Mouse (Mus musculus): ENCODE measurements at regions not wholly inside any gene's neighbourhood (a gene's known extent, or its start where the extent isn't known, plus 50 kb on each side); places are given as distances from the start of the nearest gene placed in this dataset.

DNA sequence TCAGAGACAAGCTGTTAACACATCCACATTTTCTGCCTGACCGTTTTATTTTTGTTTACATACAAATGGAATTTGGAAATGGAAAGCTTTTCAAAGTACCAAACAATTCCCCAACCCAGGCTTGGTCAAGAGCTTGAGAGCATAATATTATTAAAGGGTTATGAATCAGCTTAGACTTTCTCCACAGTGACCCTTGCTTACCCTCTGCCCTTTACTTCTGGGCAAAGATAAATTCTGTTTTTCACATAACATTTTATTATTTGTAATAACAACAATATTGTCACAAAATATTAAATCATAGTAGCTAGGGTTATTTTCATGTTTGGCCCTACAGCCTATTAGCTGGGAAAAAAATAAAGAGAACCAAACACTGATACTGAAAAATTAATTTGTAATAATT is 375.2 kb downstream of the Grb14 start:
- TF ChIP-seq POLR2A (IDR thresholded peaks at IDR 0.05; ENCODE audit: extremely low read depth, insufficient read depth, low read length) = no peak
- no peak for TF ChIP-seq CTCF (IDR thresholded peaks at IDR 0.05; ENCODE audit: extremely low read depth, insufficient read depth, low read length)

All from cortical plate, adult 2 months (tissue).